Mouse (Mus musculus) kidney, adult 2 months (tissue): ENCODE results near the gene Zfp12.

Experiments
- CTCF ChIP-seq: fragments of 200-500 bp; conservative IDR thresholded peaks from 2 replicates; pipeline ENCODE4 v1.5.1; 2011; ENCODE audit warnings: low read depth, mild to moderate bottlenecking, control low read depth, low read length, moderate library complexity, mixed read lengths; ENCODE audit not compliant: insufficient read depth, insufficient read length
- POLR2A ChIP-seq: fragments of 200-500 bp; IDR thresholded peaks from one replicate; pipeline ENCODE4 v1.6.1; 2011; ENCODE audit warnings: low read depth, low read length, control low read depth

DNA sequence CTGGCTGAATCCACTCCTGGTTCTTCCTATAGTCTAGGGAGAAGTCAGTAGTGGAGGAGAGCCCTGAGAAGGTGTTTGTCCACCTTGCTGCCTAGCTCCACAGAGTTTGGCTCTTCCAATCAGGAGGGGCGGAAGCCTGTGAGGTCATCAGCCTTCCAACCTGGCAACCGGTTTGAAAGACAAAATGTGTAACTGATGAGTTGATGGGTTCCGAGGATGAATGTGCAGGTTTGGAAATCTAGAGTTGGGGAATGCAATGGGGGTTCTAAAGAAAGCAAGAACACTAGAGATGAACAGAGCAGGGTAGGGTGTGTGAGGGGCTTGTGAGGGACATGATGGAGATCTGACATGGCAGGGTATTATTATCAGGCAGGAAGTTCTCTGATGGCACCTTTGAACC, 8.2 kb upstream of the Zfp12 start, which contains the start of gene Spdye4a:
- no peak for TF ChIP-seq CTCF
- TF ChIP-seq POLR2A: no peak
